In the genomic region with DNA sequence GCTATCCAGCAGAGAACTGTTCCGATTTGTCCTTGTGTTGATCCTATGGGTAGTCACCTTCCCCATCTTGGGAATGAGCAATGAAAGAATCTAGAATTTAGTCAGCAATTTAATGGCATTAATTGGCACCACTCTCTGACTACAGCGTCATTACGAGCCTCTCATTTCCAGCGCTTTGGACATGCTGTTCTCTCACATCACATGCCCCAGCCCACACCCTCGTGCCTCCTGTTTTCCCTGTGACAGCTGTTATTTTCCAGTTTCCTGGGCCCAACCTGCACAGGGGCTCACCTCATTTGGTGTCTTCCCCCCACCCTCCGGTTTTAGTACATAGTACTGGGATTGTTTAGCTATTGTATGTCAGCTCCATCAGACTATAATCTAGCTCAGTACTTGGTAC, we compare ENCODE assay signal across 8 mouse cellular contexts. TPM values are rescaled to one million over a fixed set of nuclear protein-coding genes. Genes with fewer than 3 reads are reported as not detected.
DNase-seq lines count a peak whose midpoint lies in the region; ATAC-seq and TF ChIP-seq lines count a peak whose summit lies in the region.
"Had no signal": no experiment of that assay in that cellular context is flagged by ENCODE, and none has a peak within 500 bp of the region (broad histone marks: within the 10 kb centered on the region; RNA-seq: fewer than 3 reads in every experiment).

No protein-coding gene starts in this region.

- 57% methylated on average over 6 of the region's 6 CpGs for WGBS in kidney, embryonic 15.5 days
- WGBS in kidney, adult 2 months, result 36% methylated on average over 6 of the region's 6 CpGs
- 50% methylated on average over 6 of the region's 6 CpGs for WGBS in embryonic facial prominence, embryonic 15.5 days
- 57% methylated on average over 6 of the region's 6 CpGs for WGBS in liver, embryonic 14.5 days (ENCODE audit: insufficient replicate concordance)

- no peak for ATAC-seq in kidney, embryonic 15.5 days (replicated peaks; ENCODE audit: low FRiP score)
- ATAC-seq in embryonic facial prominence, embryonic 15.5 days (ENCODE audit: insufficient number of reproducible peaks, low FRiP score, low TSS enrichment, low read depth), result no peak
- no peak for ATAC-seq in liver, embryonic 14.5 days (ENCODE audit: insufficient read depth)
- no peak for ATAC-seq in granulocyte monocyte progenitor cell, adult 5-6 weeks (replicated peaks; ENCODE audit: poor library complexity, severe bottlenecking)

- no peak for TF ChIP-seq CTCF in kidney, adult 2 months (conservative IDR thresholded peaks at IDR 0.05; ENCODE audit: insufficient read depth, insufficient read length, low read depth, low read length)
- no peak for TF ChIP-seq CTCF in liver, embryonic 14.5 days (IDR thresholded peaks at IDR 0.05; ENCODE audit: low read depth)

- H3K27ac ChIP-seq in kidney, embryonic 15.5 days, result no peak overlapping the region
- no peak overlapping the region for H3K27ac ChIP-seq in kidney, adult 2 months (ENCODE audit: insufficient read depth, low read depth, low read length)
- no peak overlapping the region for H3K27ac ChIP-seq in embryonic facial prominence, embryonic 15.5 days (replicated peaks)
- no peak overlapping the region for H3K27ac ChIP-seq in liver, embryonic 14.5 days

- H3K9me3 ChIP-seq in kidney, embryonic 15.5 days (replicated peaks), result 0 out of 2 replicates have a peak, but pooled peaks cover 3% of the 10 kb centered on the region
- H3K9me3 ChIP-seq in embryonic facial prominence, embryonic 15.5 days (replicated peaks), result no peaks in the 10 kb centered on the region
- H3K9me3 ChIP-seq in liver, embryonic 14.5 days (ENCODE audit: control insufficient read depth, low read length), result no peaks in the 10 kb centered on the region

- H3K9ac ChIP-seq in kidney, embryonic 15.5 days, result no peak overlapping the region
- H3K9ac ChIP-seq in embryonic facial prominence, embryonic 15.5 days, result no peak overlapping the region
- no peak overlapping the region for H3K9ac ChIP-seq in liver, embryonic 14.5 days (replicated peaks)

- TF ChIP-seq EP300 in liver, embryonic 14.5 days (IDR thresholded peaks at IDR 0.05; ENCODE audit: low read depth), result no peak

- H3K4me3 ChIP-seq in kidney, embryonic 15.5 days (replicated peaks), result peak overlapping the region; percentile 81; the same call in 1 of the 2 replicates
- H3K4me3 ChIP-seq in kidney, adult 2 months (ENCODE audit: insufficient read depth, low read depth, low read length), result no peak overlapping the region
- H3K4me3 ChIP-seq in embryonic facial prominence, embryonic 15.5 days (replicated peaks), result 0 out of 2 replicates have a peak overlapping the region, but pooled peaks have one; percentile 75
- H3K4me3 ChIP-seq in liver, embryonic 14.5 days (ENCODE audit: insufficient read depth in 1 of 2, low read depth in 2 of 2, low read length in 2 of 2), result no peak overlapping the region

- H3K4me1 ChIP-seq in kidney, embryonic 15.5 days, result peaks cover 46% of the 10 kb centered on the region
- peaks cover 35% of the 10 kb centered on the region for H3K4me1 ChIP-seq in kidney, adult 2 months (ENCODE audit: control insufficient read depth, insufficient read depth, low read length)
- H3K4me1 ChIP-seq in embryonic facial prominence, embryonic 15.5 days, result peaks cover 37% of the 10 kb centered on the region
- H3K4me1 ChIP-seq in liver, embryonic 14.5 days (replicated peaks; ENCODE audit: control insufficient read depth in 2 of 2, insufficient read depth in 2 of 2, low read length in 1 of 2), result peaks cover 30 to 43% of the 10 kb centered on the region in 2 experiments

- no peak for DNase-seq in kidney, adult 2 months
- peak; percentile 58 for DNase-seq in brain, adult 2 months (ENCODE audit: low read depth, low spot score)
- DNase-seq in liver, embryonic 14.5 days (ENCODE audit: low read depth in 3 of 3, low spot score in 3 of 3), result no peak
- DNase-seq in ovary, postnatal 36 days (ENCODE audit: low spot score), result no peak
- DNase-seq: lung, postnatal 14 days had no signal

- no peak for TF ChIP-seq POLR2A in kidney, adult 2 months (IDR thresholded peaks at IDR 0.05; ENCODE audit: low read depth, low read length)

- peaks cover 4% of the 10 kb centered on the region; the same call in 1 of the 2 replicates for H3K27me3 ChIP-seq in kidney, embryonic 15.5 days
- no peaks in the 10 kb centered on the region for H3K27me3 ChIP-seq in kidney, adult 2 months (replicated peaks; ENCODE audit: control insufficient read depth, insufficient read depth, low read length)
- no peaks in the 10 kb centered on the region; the same call in 1 of the 2 replicates for H3K27me3 ChIP-seq in embryonic facial prominence, embryonic 15.5 days
- no peaks in the 10 kb centered on the region for H3K27me3 ChIP-seq in liver, embryonic 14.5 days (ENCODE audit: control insufficient read depth, insufficient read depth, low read length)

- no peak overlapping the region for H3K4me2 ChIP-seq in kidney, embryonic 15.5 days
- peak overlapping the region; percentile 75; the same call in 1 of the 2 replicates for H3K4me2 ChIP-seq in embryonic facial prominence, embryonic 15.5 days (replicated peaks)
- H3K4me2 ChIP-seq in liver, embryonic 14.5 days (ENCODE audit: low read depth), result peak overlapping the region; percentile 84; the same call in 1 of the 2 replicates

- H3K36me3 ChIP-seq in kidney, embryonic 15.5 days, result no peaks in the 10 kb centered on the region
- no peaks in the 10 kb centered on the region for H3K36me3 ChIP-seq in kidney, adult 2 months (ENCODE audit: control insufficient read depth, insufficient read depth, low read length)
- no peaks in the 10 kb centered on the region for H3K36me3 ChIP-seq in embryonic facial prominence, embryonic 15.5 days
- H3K36me3 ChIP-seq in liver, embryonic 14.5 days (replicated peaks; ENCODE audit: control insufficient read depth, insufficient read depth, low read depth), result no peaks in the 10 kb centered on the region

RNA-seq across cellular contexts. Expression of a gene that starts 1.2 kb away (rescaled TPM):
- 17.7 and 21.3 TPM in 2 replicates for polyA plus RNA-seq in kidney, embryonic 15.5 days (2015; fragmentation: Nextera tagmentation; extraction: Ambion mirVana)
- polyA plus RNA-seq in kidney, adult 2 months (2012; rRNA removed), result 13.5 and 15.3 TPM in 2 replicates
- 30.6 and 33.9 TPM in 2 replicates for polyA plus RNA-seq in embryonic facial prominence, embryonic 15.5 days (2015; fragmentation: Nextera tagmentation; extraction: Ambion mirVana)
- polyA plus RNA-seq in liver, embryonic 14.5 days (2012; rRNA removed), result 5.9 and 6.2 TPM in 2 replicates
- 6.0 and 7.2 TPM in 2 replicates for polyA plus RNA-seq in liver, embryonic 14.5 days (2014; fragmentation: Nextera tagmentation; extraction: Ambion mirVana)
- total RNA-seq in granulocyte monocyte progenitor cell, adult 5-6 weeks (2014; fragmentation: Nextera tagmentation), result 12.3 and 15.8 TPM in 2 replicates
- total RNA-seq in granulocyte monocyte progenitor cell, adult 5-6 weeks (2017), result 8.4 and 8.7 TPM in 2 replicates

RNA-seq across cellular contexts. Expression of a gene that starts 25.3 kb away (rescaled TPM):
- 15.1 and 16.2 TPM in 2 replicates for polyA plus RNA-seq in kidney, embryonic 15.5 days (2015; fragmentation: Nextera tagmentation; extraction: Ambion mirVana)
- polyA plus RNA-seq in kidney, adult 2 months (2012; rRNA removed), result 29.6 and 35.4 TPM in 2 replicates
- polyA plus RNA-seq in embryonic facial prominence, embryonic 15.5 days (2015; fragmentation: Nextera tagmentation; extraction: Ambion mirVana), result 14.5 and 18.4 TPM in 2 replicates
- 7.0 and 7.7 TPM in 2 replicates for polyA plus RNA-seq in liver, embryonic 14.5 days (2012; rRNA removed)
- 8.6 and 9.9 TPM in 2 replicates for polyA plus RNA-seq in liver, embryonic 14.5 days (2014; fragmentation: Nextera tagmentation; extraction: Ambion mirVana)
- total RNA-seq in granulocyte monocyte progenitor cell, adult 5-6 weeks (2014; fragmentation: Nextera tagmentation), result 84.7 and 86.6 TPM in 2 replicates
- total RNA-seq in granulocyte monocyte progenitor cell, adult 5-6 weeks (2017), result 23.4 and 23.8 TPM in 2 replicates

RNA-seq across cellular contexts. Expression of a gene that starts 34.0 kb away (rescaled TPM):
- 32.1 and 34.9 TPM in 2 replicates for polyA plus RNA-seq in kidney, embryonic 15.5 days (2015; fragmentation: Nextera tagmentation; extraction: Ambion mirVana)
- 41.5 and 49.3 TPM in 2 replicates for polyA plus RNA-seq in kidney, adult 2 months (2012; rRNA removed)
- 34.0 and 34.6 TPM in 2 replicates for polyA plus RNA-seq in embryonic facial prominence, embryonic 15.5 days (2015; fragmentation: Nextera tagmentation; extraction: Ambion mirVana)
- 1.2 TPM in 2 replicates for polyA plus RNA-seq in liver, embryonic 14.5 days (2012; rRNA removed)
- 0.43 and 0.62 TPM in 2 replicates for polyA plus RNA-seq in liver, embryonic 14.5 days (2014; fragmentation: Nextera tagmentation; extraction: Ambion mirVana)
- not detected in 2 replicates for total RNA-seq in granulocyte monocyte progenitor cell, adult 5-6 weeks (2014; fragmentation: Nextera tagmentation)
- not detected in 2 replicates for total RNA-seq in granulocyte monocyte progenitor cell, adult 5-6 weeks (2017)

RNA-seq across cellular contexts. Expression of a gene that starts 52.7 kb away (rescaled TPM):
- polyA plus RNA-seq in kidney, embryonic 15.5 days (2015; fragmentation: Nextera tagmentation; extraction: Ambion mirVana), result 3.2 and 3.4 TPM in 2 replicates
- polyA plus RNA-seq in kidney, adult 2 months (2012; rRNA removed), result 4.3 and 5.3 TPM in 2 replicates
- 3.4 and 6.3 TPM in 2 replicates for polyA plus RNA-seq in embryonic facial prominence, embryonic 15.5 days (2015; fragmentation: Nextera tagmentation; extraction: Ambion mirVana)
- polyA plus RNA-seq in liver, embryonic 14.5 days (2012; rRNA removed), result 0.63 and 1.1 TPM in 2 replicates
- polyA plus RNA-seq in liver, embryonic 14.5 days (2014; fragmentation: Nextera tagmentation; extraction: Ambion mirVana), result 0.66 and 0.85 TPM in 2 replicates
- 0.24 and 5.1 TPM in 2 replicates for total RNA-seq in granulocyte monocyte progenitor cell, adult 5-6 weeks (2014; fragmentation: Nextera tagmentation)
- 0.82 and 3.6 TPM in 2 replicates for total RNA-seq in granulocyte monocyte progenitor cell, adult 5-6 weeks (2017)

Comparison
In these comparisons a context has a peak if more than half of its experiments do, and no peak if none do; other contexts are left out.
1. H3K4me3 ChIP-seq: peak in kidney, embryonic 15.5 days (single experiment) and embryonic facial prominence, embryonic 15.5 days (single experiment); none in kidney, adult 2 months (single experiment) and liver, embryonic 14.5 days (0 of 2).
2. RNA of a gene that starts 34.0 kb away (polyA plus RNA-seq): 41.5 to 49.3 TPM in kidney, adult 2 months, 32.1 to 34.9 TPM in kidney, embryonic 15.5 days and 34.0 to 34.6 TPM in embryonic facial prominence, embryonic 15.5 days; 0.43 to 1.2 TPM in liver, embryonic 14.5 days; every median in the first group is over 10 times any median in the second.